Mouse (Mus musculus) central nervous system, embryonic 11.5 days (tissue): ENCODE results near the gene Ppil2. TPM values are rescaled to one million over a fixed set of nuclear protein-coding genes. Genes with fewer than 3 reads are reported as not detected.

ENCODE experiments used
- polyA plus RNA-seq: library from polyadenylated mRNA; depleted of rRNA; stranded (reverse); fragments of >200 nt; gene quantifications from 2 replicates; pipeline ENCODE4 v1.2.3, GENCODE M21; 2012; rRNA removed

Gene Ppil2
- polyA plus RNA-seq, result 96.2 and 130 TPM in 2 replicates

GRCm38 (mm10) chr16:17110771-17111743, at the start of gene Ppil2:
Ppil2 (minus strand) TSS chr16:17111257.

GRCm38 (mm10) chr16:17146772-17147235, 35.7 kb upstream of the Ppil2 start, which contains the start of gene Ccdc116:
Ccdc116 (minus strand) TSS chr16:17147229.

GRCm38 (mm10) chr16:17144339-17144738, 33.3 kb upstream of the Ppil2 start, which contains the start of gene Ydjc:
Ydjc (plus strand) TSS chr16:17144621.

GRCm38 (mm10) chr16:17132089-17132905, 21.2 kb upstream of the Ppil2 start, which contains the start of gene Sdf2l1:
Sdf2l1 (minus strand) TSS chr16:17132383.

GRCm38 (mm10) chr16:17124871-17125520, 13.9 kb upstream of the Ppil2 start, which contains the start of gene 2610318N02Rik:
2610318N02Rik (minus strand) TSS chr16:17125167.

GRCm38 (mm10) chr16:17069511-17070443, 41.3 kb downstream of the Ppil2 start, which contains the start of gene Ypel1:
Ypel1 (plus strand) TSS chr16:17069696.

Other genes starting within 250 kb of the Ppil2 start
- gene Igll1, start 247.3 kb downstream of the Ppil2 start, polyA plus RNA-seq, result 0.17 and 0.21 TPM in 2 replicates
- 69.6 and 95.0 TPM in 2 replicates for gene Top3b, start 240.5 kb downstream of the Ppil2 start, polyA plus RNA-seq
- gene Vpreb1, start 240.4 kb downstream of the Ppil2 start, polyA plus RNA-seq, result 1.6 and 2.2 TPM in 2 replicates
- gene Ppm1f, start 214.8 kb downstream of the Ppil2 start, polyA plus RNA-seq, result 18.2 and 27.4 TPM in 2 replicates
- gene Mapk1, start 127.9 kb downstream of the Ppil2 start, polyA plus RNA-seq, result 112 and 141 TPM in 2 replicates
- 34.7 and 48.8 TPM in 2 replicates for gene Ypel1, start 41.6 kb downstream of the Ppil2 start, polyA plus RNA-seq
- gene 2610318N02Rik, start 13.9 kb upstream of the Ppil2 start, polyA plus RNA-seq, result 119 and 159 TPM in 2 replicates
- gene Sdf2l1, start 21.1 kb upstream of the Ppil2 start, polyA plus RNA-seq, result 35.9 and 36.1 TPM in 2 replicates
- gene Ydjc, start 33.4 kb upstream of the Ppil2 start, polyA plus RNA-seq, result 9.8 and 10.6 TPM in 2 replicates
- gene Ccdc116, start 36.0 kb upstream of the Ppil2 start, polyA plus RNA-seq, result 1.7 and 1.9 TPM in 2 replicates
- 157 and 191 TPM in 2 replicates for gene Ube2l3, start 91.4 kb upstream of the Ppil2 start, polyA plus RNA-seq
- gene Rimbp3, start 97.3 kb upstream of the Ppil2 start, polyA plus RNA-seq, result 0.81 and 1.0 TPM in 2 replicates
- 13.4 and 13.9 TPM in 2 replicates for gene Hic2, start 122.3 kb upstream of the Ppil2 start, polyA plus RNA-seq
- 24.4 and 41.8 TPM in 2 replicates for gene Tmem191c, start 164.8 kb upstream of the Ppil2 start, polyA plus RNA-seq
- gene Serpind1, start 220.1 kb upstream of the Ppil2 start, polyA plus RNA-seq, result 3.5 and 5.9 TPM in 2 replicates